Mouse (Mus musculus) embryonic facial prominence, embryonic 11.5 days (tissue): ENCODE measurements around the gene Thada. TPM values are rescaled to one million over a fixed set of nuclear protein-coding genes. Genes with fewer than 3 reads are reported as not detected.
A peak's percentile ranks its signal among the peaks of the same experiment; 100 is the strongest.

Source experiments
- ATAC-seq: fragments of 200-750 bp; cut with Nextera tagmentation; replicated peaks from 2 replicates; pipeline ENCODE4 v1.8.0; 2017; ENCODE audit warnings: low read depth; ENCODE audit not compliant: insufficient number of reproducible peaks, low FRiP score, low TSS enrichment
- DNase-seq: peaks from one replicate; pipeline ENCODE4 v3.0.0-alpha.2; 2015; ENCODE audit warnings: low spot score
- H3K27ac ChIP-seq: fragments of 300-500 bp; sonication (generic); replicated peaks from 2 replicates; pipeline ENCODE4 v1.5.1; 2014; ENCODE audit warnings: mild to moderate bottlenecking, low read depth, low read length, control low read depth
- H3K27me3 ChIP-seq: fragments of 300-500 bp; sonication (generic); 2 replicates; pipeline ENCODE4 v1.6.1; 2014; ENCODE audit warnings: mild to moderate bottlenecking, low read length, moderate library complexity, mixed read lengths; ENCODE audit not compliant: control insufficient read depth, insufficient read depth
- H3K36me3 ChIP-seq: fragments of 300-500 bp; sonication (generic); replicated peaks from 2 replicates; pipeline ENCODE4 v1.6.1; 2014; ENCODE audit warnings: low read depth, mild to moderate bottlenecking, low read length, moderate library complexity, mixed read lengths; ENCODE audit not compliant: control insufficient read depth, insufficient read depth
- H3K4me1 ChIP-seq: fragments of 300-500 bp; sonication (generic); 2 replicates; pipeline ENCODE4 v1.6.1; 2014; ENCODE audit warnings: low read length, mixed read lengths; ENCODE audit not compliant: control insufficient read depth, insufficient read depth
- H3K4me2 ChIP-seq: fragments of 300-500 bp; sonication (generic); 2 replicates; pipeline ENCODE4 v1.6.1; 2014; ENCODE audit warnings: low read depth, mild to moderate bottlenecking, control low read depth, low read length, moderate library complexity
- H3K4me3 ChIP-seq: fragments of 300-500 bp; sonication (generic); 2 replicates; pipeline ENCODE4 v1.5.1; 2014; ENCODE audit warnings: low read depth, low read length, control low read depth
- H3K9ac ChIP-seq: fragments of 300-500 bp; sonication (generic); replicated peaks from 2 replicates; pipeline ENCODE4 v1.6.1; 2014; ENCODE audit warnings: mild to moderate bottlenecking, control low read depth, low read length
- H3K9me3 ChIP-seq: fragments of 300-500 bp; sonication (generic); replicated peaks from 2 replicates; pipeline ENCODE4 v1.6.1; 2016; ENCODE audit warnings: mild to moderate bottlenecking, low read length, inconsistent platforms, mixed read lengths; ENCODE audit not compliant: control insufficient read depth
- WGBS: fragments of 180-500 bp; shearing (Covaris S2); extraction: QIAGEN DNeasy Blood & Tissue Kit; methylation state at CpG from one replicate; pipeline ENCODE4 v1.1.7; 2014; 5-methylcytosine and 5-hydroxymethylcytosine counted together
- polyA plus RNA-seq: library from polyadenylated mRNA; unstranded; fragments of >200 nt; fragmentation: Nextera tagmentation; extraction: Ambion mirVana; gene quantifications from 2 replicates; pipeline ENCODE4 v1.2.1, GENCODE M21; 2014

Thada gene
- polyA plus RNA-seq, 1 experiment from 2014 or later = 8.2 TPM

DNA sequence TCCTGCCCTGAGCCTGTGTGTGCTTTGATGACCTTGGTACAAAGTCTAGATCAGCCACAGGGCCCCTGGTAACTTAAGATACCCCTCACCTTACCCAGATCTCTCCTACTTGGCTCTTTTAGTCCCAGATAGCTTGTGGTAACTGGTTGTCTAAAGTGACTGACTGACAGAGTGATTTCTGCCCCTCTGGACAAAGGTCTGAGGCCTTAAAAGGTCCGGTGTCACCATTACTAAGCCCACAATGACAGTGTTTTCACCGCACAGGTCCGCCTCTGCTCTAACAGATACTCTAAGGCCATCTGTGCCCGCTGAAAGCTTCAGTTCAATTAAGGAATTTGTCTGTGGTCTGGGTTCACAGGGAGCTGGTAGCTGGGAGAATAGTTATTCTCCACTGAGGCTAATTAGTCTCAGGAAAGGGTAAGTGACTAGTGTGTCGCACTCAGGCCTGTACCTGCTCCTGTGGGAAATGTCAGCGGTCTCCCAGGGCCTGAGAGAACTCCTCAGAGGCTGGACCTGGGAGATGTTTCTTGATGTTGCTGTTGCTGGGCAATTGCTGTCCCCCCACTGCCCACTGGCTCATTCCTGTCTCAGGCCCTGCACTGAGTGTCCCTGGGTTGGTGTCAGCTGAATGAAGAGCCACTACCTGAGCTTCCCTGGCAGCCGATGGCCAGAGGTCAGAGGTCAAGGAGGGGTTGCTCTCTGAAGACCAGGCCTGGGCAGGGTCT lies 319.4 kb downstream of the Thada start:
- Histone ChIP-seq H3K36me3 (no peaks in the 10 kb centered on the region), H3K27ac (no peak overlapping the region), H3K4me1 (peaks cover 8% of the 10 kb centered on the region; the same call in 1 of the 2 replicates), H3K4me2 (no peak overlapping the region), H3K27me3 (no peaks in the 10 kb centered on the region), H3K9ac (no peak overlapping the region), H3K4me3 (no peak overlapping the region), H3K9me3 (no peaks in the 10 kb centered on the region)
- WGBS = 48% methylated on average over 7 of the region's 7 CpGs
- ATAC-seq (no peak), DNase-seq (no peak)

GRCm38 (mm10) chr17:84145826-84146287 lies 320.1 kb downstream of the Thada start:
- 0 out of 2 replicates have a peak overlapping the region, but pooled peaks have one; percentile 13 for H3K4me2 ChIP-seq
- WGBS = 13% methylated on average over 10 of the region's 10 CpGs
- no peak overlapping the region for H3K27ac ChIP-seq
- no peak overlapping the region for H3K4me3 ChIP-seq
- H3K27me3 ChIP-seq = no peaks in the 10 kb centered on the region
- no peaks in the 10 kb centered on the region for H3K36me3 ChIP-seq
- no peak for ATAC-seq
- DNase-seq = no peak
- peaks cover 8% of the 10 kb centered on the region; the same call in 1 of the 2 replicates for H3K4me1 ChIP-seq
- 0 out of 2 replicates have a peak overlapping the region, but pooled peaks have one; percentile 0 for H3K9ac ChIP-seq
- H3K9me3 ChIP-seq = no peaks in the 10 kb centered on the region

DNA sequence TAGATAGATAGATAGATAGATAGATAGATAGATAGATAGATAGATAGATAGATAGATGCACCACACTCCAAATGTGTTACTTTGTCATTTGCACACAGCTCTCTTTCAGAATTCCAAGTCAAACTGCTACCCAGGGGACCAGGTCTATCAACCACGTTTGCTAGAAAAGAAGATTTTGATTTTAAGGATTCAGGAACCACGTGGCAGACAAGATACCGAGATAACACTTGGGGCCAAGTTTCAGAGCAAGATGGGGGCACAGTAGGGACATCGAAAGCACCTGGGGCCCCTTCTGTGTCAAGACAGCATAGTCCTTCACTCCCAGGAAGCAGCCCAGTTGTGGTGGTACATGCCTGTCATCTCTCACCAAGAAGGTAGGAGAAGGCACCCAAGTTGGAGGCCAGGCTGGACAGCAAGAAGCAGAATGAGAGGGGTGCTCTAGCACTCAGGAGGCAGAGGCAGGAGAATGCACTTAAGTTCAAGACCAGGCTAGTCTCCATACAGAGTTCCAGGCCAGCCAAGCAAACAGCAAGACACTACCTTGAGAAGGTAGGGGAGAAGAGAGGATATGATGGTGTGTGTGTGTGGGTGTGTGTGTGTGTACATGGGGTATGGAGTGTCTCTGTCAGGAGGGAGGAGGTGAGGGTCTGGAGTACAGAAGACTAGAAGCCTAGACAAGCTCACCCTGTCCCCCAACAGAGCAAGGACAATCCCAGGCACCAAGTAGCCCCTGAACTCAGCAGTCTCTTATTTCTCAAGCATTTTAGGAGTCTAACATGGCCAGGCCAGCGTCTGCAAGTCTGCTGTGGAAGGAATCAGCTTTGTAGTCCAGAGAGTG lies 321.0 kb downstream of the Thada start:
- no peak overlapping the region for H3K4me3 ChIP-seq
- no peak for ATAC-seq
- H3K9me3 ChIP-seq = no peaks in the 10 kb centered on the region
- H3K36me3 ChIP-seq = no peaks in the 10 kb centered on the region
- no peak overlapping the region for H3K4me2 ChIP-seq
- peaks cover 8% of the 10 kb centered on the region; the same call in 1 of the 2 replicates for H3K4me1 ChIP-seq
- H3K27ac ChIP-seq = no peak overlapping the region
- 77% methylated on average over 5 of the region's 5 CpGs for WGBS
- no peak for DNase-seq
- no peaks in the 10 kb centered on the region for H3K27me3 ChIP-seq
- no peak overlapping the region for H3K9ac ChIP-seq

DNA sequence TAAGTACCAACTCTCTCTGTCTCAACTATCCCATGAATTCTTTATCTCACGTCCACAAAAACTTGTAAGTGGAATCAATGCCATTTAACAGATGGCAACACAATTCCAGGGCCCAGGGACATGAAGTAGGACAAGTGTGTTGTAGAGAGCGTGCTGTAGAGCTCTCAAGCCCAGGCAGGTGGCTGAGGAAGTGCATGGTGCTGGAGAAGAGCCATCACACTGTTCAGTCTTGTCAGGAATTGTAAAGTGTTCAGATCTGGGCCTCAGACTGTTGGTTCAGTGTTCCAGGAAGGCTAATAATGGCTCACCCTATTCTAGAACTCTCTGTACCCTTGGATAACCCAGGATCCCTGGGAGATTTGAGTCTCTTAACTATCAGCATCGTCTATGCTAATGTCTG lies 321.9 kb downstream of the Thada start:
- no peak overlapping the region for H3K27ac ChIP-seq
- H3K9ac ChIP-seq = no peak overlapping the region
- peaks cover 8% of the 10 kb centered on the region; the same call in 1 of the 2 replicates for H3K4me1 ChIP-seq
- ATAC-seq (no peak), DNase-seq (no peak)
- H3K4me2 ChIP-seq = no peak overlapping the region
- WGBS = 93% methylated on average over 3 of the region's 3 CpGs
- no peaks in the 10 kb centered on the region for H3K9me3 ChIP-seq
- H3K36me3 ChIP-seq = no peaks in the 10 kb centered on the region
- no peaks in the 10 kb centered on the region for H3K27me3 ChIP-seq
- no peak overlapping the region for H3K4me3 ChIP-seq

- no peaks in the 10 kb centered on the region for H3K36me3 ChIP-seq
- H3K9ac ChIP-seq = no peak overlapping the region; the same call in 1 of the 2 replicates
- peaks cover 5% of the 10 kb centered on the region; the same call in 1 of the 2 replicates for H3K4me1 ChIP-seq
- no peak for DNase-seq
- no peak for ATAC-seq
- H3K27me3 ChIP-seq = no peaks in the 10 kb centered on the region
- H3K4me3 ChIP-seq = no peak overlapping the region
- no peak overlapping the region for H3K4me2 ChIP-seq
- no peak overlapping the region for H3K27ac ChIP-seq
- no peaks in the 10 kb centered on the region for H3K9me3 ChIP-seq
- WGBS = 54% methylated on average over 12 of the region's 12 CpGs
These were observed 322.7 kb downstream of the Thada start for GRCm38 (mm10) chr17:84143219-84143844.

- Histone ChIP-seq H3K27ac (no peak overlapping the region), H3K4me2 (no peak overlapping the region), H3K4me1 (peaks cover 5% of the 10 kb centered on the region; the same call in 1 of the 2 replicates), H3K9ac (no peak overlapping the region), H3K36me3 (no peaks in the 10 kb centered on the region), H3K27me3 (no peaks in the 10 kb centered on the region), H3K4me3 (no peak overlapping the region), H3K9me3 (no peaks in the 10 kb centered on the region)
- DNase-seq (no peak), ATAC-seq (no peak)
- WGBS = 87% methylated on average over 6 of the region's 6 CpGs
These were observed 324.3 kb downstream of the Thada start for GRCm38 (mm10) chr17:84141691-84142090.

- Histone ChIP-seq H3K4me1 (peaks cover 4% of the 10 kb centered on the region; the same call in 1 of the 2 replicates), H3K9ac (no peak overlapping the region), H3K27ac (no peak overlapping the region), H3K4me2 (no peak overlapping the region), H3K27me3 (no peaks in the 10 kb centered on the region), H3K36me3 (no peaks in the 10 kb centered on the region), H3K9me3 (no peaks in the 10 kb centered on the region), H3K4me3 (no peak overlapping the region)
- no peak for DNase-seq
- WGBS = 73% methylated on average over 10 of the region's 10 CpGs
- no peak for ATAC-seq
These were observed 325.0 kb downstream of the Thada start for GRCm38 (mm10) chr17:84140822-84141507.
